Mouse (Mus musculus) right cerebral cortex, adult 18-20 months (tissue): ENCODE data around the gene Gm49027.

ENCODE experiments used
- DNase-seq: peaks from one replicate; pipeline ENCODE4 v3.0.0; 2022; ENCODE audit warnings: mixed read lengths

Gene Gm49027

DNA sequence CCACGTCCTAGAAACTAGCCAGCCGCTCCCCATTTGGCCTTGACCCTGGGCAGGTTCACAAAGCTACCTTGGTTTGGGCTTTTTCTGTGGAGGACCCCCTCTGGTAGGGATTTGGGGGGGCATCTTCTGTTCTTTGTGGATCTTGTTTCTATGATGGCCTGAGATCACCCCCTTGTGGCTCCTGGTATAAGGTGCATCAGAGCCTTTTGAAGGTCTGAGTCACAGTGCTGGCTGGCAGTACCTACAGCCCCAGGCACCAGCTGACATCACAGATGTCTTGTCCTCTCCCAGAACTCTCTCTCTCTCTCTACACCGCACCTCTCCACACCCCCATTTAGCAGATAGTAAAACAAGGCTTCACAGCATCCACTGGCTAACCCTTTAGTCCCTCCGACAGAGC is 25.6 kb downstream of the Gm49027 start:
- DNase-seq: peak; percentile 50

GRCm38 (mm10) chr5:123489935-123490334 is 35.4 kb downstream of the Gm49027 start:
- no peak for DNase-seq

DNA sequence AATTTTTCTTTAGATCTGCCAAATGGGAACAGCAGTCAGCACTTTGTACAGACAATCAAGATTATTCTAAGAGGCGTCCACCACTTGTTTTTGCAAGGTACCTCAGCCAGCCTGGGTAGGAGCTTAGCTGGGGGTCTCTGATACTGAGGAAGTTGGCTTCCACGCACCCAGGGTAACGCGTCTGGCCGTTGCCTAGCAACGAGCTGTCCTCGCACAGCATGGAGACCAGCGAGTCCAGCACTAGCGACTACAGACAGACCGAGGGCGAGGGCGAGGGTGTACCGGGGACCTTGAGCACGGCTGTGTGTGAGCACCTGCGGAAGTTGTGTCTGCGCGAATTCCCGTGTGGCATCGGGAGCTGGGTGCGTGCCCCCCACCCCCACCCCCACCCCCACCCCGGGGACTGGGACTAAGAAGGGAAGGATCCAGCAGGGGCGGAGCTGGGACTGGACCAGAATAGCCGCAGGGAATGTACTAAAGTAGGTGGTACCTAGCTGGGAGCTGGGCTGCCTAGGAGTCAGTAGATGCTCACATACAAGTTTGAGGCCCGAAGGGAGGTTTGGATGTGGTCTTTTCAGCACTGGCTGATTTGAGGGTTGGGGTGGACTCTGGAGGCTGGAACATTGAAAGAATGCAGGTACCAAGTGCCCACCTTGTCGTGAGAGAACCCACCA is 36.0 kb downstream of the Gm49027 start, which contains the start of the genes Lrrc43 and Il31:
TSS of gene Lrrc43 (plus strand) at position 194 of the 674 bp plus-strand sequence.
TSS of gene Il31 (minus strand) at position 378 of the 674 bp plus-strand sequence.
- DNase-seq: no peak

- DNase-seq: no peak
These were observed 37.5 kb downstream of the Gm49027 start for GRCm38 (mm10) chr5:123487659-123488395.

DNA sequence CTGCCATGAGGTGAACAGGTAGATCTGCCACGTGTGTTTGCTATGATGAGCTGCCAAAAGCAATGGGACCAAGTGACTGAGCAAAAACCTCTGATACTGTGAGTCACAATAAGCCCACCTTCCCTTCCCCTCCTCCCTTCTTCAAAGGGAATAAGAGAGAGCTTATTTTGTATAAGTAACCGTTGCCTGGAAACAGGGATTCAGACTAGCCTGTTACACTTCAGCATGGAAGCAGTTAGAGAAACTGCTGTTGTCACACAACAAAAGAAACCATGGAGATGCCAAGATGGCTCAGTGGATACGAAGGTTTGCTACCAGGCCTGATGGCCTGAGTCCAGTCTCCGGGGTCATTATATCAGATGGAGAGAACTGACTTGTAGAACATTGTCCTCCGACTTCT is 51.5 kb downstream of the Gm49027 start:
- DNase-seq: no peak

DNA sequence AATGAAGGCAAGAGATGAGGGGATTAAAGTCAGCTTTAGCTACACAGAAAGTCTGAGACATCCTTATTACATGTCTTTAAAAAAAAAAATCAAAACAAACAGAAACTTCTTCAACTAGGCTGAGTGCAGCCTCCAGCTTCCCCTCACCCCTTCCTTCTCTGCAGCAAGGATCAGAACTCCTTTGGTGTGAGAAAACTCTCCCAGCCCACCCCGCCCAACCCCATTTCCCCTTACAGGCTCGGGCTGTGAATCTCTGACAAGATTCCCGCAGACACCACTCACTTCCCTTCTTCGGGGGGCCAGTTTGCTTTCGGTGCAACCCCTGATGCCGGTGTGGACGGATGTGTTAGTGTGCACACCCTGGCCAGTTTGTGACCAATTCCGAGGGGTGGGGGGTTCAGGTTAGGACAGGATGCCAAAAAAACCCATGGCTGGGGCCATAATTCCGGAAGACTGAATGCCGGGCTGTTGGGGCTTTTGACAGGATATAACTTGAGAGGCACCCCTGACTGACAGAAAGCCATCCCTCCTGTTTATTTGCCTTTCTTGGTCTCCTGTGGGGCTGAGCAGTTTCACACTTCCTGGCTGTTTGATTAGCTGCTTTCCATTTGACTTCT is 54.4 kb downstream of the Gm49027 start:
- no peak for DNase-seq

DNA sequence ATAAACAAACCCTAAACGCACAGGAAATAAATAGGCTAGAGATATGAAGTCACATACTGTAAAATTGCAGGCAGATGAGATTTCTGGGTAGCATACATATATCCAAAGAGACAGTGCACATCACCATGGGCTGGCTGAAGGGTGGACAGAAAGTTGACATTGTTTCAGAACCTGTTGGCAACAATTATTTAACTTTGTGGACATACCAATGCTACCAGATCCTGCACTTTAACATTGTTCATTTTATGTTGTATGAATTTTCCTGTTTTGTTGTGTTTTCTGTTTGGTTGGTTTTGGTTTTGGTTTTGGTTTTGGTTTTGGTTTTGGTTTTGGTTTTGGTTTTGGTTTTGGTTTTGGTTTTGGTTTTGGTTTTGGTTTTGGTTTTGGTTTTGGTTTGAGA is 60.6 kb downstream of the Gm49027 start:
- no peak for DNase-seq
